Mouse (Mus musculus) ovary, adult 18-20 months (tissue): ENCODE results near the gene Gucd1.
"Not testable (repeated sequence)": the region's sequence is repeated elsewhere in the genome, so short reads cannot be mapped to it uniquely, and the experiment has no call there.

Experiments used
- DNase-seq: peaks from one replicate; pipeline ENCODE4 v3.0.0; 2022; ENCODE audit warnings: low spot score, mixed read lengths

Gucd1 gene

DNA sequence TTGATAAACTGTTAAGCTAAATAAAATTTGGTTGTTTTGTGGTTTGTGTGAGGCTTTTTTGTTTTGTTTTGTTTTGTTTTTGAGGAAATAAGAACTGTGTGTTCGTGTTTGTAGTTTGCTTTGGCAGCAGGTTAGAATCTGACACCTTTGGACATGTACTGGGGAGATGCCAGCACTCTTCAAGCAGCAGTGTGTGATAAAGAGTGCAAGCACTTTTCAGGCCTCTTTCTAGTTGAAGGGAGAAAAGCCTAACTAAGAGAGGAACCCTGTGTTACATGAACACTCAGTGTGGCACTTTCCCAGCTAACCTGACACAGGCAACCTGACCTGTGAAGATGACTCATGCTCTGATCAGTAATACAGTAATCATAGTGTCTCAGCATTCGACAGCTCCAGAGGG is 17.7 kb upstream of the Gucd1 start:
- no peak for DNase-seq

DNA sequence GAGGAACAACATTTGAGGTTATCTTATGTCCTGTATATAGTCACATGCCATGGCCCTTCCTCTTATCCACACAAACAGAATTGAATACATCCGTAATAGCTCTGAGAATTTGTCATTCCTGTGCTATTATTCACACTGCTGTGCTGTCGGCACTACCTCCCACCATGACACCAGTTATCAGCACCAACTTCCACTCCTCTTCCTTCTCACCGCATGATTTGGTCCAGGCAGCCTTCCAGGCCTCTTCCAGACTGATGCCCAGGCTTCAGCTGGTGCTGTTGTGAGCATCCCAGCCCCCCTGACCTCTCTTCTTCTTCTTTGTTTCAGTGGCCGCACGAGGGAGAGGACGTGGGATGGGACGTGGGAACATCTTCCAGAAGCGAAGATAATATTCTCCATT is 17.2 kb upstream of the Gucd1 start:
- no peak for DNase-seq

DNA sequence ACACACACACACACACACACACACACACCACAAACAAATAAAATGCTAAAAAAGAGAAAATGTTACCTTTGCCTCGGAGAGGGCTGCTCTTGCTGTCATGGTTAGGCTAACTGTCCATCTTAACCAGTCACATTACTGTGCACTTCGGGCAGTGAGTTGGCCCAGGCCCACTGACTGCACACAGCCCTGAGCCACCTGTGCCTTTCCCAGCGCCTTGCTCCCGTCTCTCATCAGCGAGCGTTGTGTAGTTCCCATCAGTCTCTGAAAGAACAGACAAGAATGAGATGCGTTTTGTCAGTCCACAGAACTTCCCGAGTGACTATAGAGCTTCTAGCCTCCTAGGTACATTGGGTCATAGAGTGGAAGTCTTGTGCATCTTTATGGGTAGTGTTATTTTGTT is 16.4 kb upstream of the Gucd1 start:
- no peak for DNase-seq

DNA sequence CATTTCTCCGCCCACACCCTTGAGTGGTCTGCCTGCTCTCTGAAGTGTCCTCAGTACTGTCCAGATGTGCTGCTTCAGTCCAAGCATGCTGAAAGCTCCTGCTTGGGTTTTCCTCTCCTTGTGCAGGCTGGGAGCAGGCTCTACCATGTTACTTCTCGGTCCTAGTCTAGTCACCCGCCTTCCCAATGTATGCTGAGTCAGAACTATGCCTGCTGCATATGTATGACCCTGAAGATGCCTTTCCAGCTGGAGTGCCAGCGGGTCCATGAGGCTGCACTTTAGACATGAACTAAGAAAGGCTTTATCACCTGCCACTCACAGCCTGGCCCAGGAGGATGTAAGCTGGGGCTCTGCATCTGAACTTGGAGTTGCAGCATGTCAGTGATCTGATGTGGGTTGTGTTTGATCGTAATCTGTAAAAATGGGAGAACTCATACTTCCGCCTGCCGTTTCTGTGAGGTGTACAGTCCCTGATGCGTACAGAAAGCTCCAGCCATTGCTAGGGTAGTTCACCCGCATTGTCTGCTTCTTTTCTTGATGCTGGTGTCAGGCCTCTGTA is 13.8 kb upstream of the Gucd1 start:
- no peak for DNase-seq

DNA sequence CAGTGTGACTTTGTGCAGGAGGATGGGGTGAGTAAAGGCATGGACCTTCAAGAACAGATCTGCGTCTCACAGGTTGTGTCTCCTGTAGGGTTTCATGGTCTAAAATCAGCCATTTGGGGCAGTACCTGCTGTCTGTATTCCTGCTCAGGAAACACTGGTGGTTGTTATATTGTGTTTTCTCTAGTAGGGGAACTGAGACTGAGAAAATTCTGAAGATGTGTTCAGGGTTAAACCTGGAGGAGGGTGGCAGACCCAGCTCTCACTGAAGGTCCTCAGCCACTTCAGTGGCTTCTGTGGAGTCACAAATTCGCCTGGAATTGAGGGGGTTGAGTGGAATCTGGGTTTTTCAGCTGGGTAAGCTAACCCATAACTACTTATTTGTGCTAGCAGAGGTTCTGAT is 12.6 kb upstream of the Gucd1 start:
- no peak for DNase-seq

DNA sequence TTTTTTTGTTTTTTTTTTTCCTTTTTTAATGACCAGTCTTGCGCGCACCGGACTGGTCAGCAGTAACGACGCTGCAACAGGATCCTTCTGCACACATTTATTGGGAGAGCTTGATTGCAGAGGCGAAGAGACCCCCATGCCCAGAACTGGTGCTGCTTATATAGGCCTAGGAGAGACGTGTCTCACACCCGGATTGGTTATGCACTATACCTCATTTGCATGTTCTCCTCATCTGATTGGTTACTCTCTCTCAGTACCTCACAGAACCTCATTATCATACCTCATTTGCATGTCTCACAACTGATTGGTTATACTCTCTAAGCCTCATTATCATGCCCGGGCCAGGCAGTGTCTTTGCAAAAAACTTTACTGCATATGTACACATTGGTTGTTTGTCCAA is 7.7 kb upstream of the Gucd1 start:
- not testable (repeated sequence) for DNase-seq

DNA sequence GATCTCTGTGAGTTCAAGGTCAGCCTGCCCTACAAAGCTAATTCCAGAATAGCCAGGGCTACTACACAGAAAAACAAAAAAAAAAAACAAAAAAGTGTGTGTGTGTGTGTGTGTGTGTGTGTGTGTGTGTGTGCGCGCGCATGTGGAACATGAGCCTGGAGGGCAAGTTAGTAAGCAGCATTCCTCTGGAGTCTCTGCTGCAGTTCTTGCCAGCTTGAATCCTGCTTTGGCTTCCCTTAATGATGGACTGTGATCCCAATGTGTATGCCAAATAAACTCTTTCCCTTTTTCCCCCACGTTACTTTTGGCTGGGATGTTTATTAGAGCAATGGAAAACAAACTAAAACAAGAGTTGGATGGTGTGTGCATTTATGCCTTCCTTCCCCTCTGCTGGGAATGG is 3.9 kb upstream of the Gucd1 start:
- DNase-seq, result no peak

DNA sequence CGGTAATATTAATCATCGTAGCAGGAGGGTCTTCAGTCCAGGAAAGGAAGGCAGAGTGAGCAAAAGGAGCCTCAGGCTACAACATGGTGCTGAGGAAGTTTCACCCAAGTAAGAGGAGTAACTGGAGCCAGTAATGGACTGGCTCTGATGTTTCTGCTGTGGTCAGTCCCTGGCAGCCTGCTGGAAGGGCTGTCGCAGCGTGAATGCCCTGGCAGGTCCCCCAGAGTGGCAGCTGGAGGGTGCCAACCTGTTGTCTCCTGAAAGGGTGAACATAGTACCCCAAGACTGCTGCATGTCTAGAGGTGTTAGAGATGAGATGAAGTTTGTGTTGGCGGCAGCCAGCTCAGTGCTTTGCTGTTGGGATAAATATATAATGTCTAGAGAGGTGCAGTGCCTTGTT is 2.8 kb upstream of the Gucd1 start:
- DNase-seq, result no peak

DNA sequence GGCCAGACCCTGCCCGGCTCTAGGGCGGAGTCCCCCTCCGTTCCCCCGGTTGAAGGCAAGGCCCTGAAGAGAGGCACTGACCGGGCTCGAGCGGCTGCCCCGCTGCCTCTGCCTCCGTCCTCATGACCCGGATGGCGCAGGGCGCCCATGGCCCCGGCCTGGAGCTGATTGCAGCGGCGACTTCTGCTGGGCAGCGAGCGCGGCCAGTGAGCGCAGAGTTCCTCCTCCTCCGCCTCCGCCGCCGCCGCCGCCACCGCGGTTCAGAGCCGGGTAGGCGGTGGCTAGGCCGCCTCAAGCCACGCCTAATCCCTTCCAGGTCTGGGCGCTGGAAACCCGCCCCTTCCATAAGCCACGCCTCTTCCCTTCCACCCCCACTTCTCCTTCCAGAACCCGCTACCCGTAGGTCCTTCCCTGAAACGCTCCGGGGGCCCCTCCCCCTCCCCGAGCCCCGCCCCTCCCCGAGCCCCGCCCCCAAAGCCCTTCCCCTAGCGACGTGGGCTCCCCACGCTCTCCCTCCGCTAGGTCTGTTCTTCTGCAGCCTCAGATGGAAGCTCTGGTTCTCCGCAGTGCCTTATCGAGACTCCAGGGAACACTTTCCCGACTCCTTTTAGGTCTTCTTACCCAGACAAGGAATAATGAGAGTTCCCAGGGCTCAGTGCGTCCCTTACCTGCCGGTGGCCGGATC is 557 bp downstream of the Gucd1 start, which contains the start of gene Snrpd3:
Gene Snrpd3 (plus strand): TSS at position 479 of the 685 bp plus-strand sequence.
- peak; percentile 95 for DNase-seq

DNA sequence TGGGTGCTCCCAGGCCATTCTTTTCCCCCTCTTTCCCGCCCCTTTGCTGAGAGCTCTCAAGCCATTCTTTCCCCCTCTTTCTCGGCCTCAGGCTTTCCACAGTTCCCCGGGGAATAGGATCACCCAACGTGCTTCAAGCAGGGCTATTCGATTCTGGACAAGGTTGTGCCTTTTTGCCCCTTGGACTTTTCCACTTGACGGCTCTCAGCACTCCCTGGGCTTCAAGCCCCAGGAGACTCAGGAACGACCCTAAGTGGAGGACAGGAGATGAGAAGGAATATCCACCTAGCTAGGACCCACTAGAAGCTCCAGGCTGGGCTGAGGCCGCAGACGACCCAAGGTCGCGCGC is 1.1 kb downstream of the Gucd1 start:
- DNase-seq, result no peak

DNA sequence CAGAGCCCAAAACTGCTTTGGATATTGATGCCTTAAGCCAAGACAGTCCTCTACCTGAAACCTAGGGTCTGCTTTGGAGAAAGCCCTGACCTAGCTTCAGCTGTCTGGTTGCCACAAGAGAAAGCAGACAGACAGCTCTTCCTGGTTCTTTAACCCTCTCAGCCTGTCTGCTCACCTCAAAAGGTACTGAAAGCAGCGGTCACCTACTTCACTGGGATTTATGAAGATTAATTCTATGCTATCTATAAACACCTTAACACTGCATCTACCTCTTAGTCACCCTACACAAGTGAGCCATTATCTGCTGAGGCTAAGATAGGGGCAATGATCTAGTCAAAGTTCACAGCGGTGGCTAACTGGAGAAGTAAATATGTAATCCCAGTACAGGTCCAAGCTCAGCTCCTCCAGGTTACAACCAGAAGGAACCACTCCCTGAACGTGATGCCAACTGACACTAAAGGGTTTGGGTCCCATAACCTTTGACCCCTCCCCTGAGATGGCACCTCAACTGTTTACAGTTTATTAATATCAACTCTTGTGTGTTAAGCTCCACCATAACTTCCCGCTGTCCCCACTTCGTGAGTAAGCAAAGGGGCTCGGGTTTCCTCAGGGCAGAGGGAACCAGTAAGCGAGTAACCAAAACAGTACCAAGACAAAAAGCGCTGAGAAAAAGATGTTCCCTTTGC is 1.6 kb downstream of the Gucd1 start:
- no peak for DNase-seq

DNA sequence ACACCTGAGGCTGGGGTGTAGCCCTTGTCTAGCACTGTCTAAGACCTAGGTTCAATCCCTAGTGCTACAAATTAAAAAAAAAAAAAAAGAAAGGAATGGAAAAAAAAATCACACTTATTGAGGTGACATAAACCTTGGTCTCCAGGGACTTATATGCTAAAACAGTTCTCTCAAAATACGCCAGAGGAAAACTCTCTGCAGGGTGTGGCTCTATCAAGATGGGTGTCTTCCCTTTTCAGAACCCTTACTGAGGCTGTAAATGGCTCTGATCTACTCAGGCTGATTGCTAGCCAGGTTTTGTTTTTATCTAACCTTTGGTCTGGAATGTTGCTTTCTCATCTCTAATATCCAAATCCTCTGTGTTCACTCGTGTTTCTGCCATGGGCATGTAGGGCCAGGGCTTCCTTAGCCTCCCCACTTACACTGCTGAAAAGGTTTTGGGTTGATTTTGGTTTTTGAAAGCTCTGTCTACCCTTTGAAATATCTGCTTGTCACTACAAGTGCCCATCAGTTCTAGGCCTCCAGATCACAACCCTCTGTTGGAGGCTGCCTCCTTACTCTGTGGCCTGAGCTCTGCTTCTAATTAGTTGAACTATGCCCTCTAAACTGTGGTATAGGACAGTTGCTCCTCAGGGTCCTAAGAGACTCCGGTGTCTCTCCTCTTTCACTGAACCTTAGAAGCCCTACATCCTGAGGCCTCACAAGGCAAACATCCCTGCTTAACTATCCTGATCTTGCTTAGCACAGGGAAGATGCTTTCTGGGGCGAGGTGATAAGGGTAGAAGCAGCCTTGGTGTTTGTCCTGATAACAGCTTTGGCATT is 2.3 kb downstream of the Gucd1 start:
- no peak for DNase-seq

DNA sequence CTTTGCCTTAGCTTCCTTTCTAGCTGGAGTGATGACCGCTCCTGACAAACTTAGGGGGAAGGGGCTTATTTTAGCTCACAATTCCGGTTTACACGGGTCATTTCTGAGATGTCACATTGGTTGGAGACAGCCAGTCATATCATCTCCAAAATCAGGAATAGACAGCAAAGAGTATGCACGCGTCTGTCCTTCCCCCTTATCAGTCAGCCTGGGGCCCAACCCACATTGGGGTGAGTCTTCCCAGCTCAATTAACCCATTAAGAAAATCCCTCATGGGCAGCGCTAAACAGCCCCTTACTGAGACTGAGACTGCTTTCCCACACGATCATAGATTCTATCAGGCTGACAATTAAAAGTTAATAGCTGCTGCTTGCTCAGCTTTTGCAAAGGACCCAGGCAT is 3.4 kb downstream of the Gucd1 start:
- DNase-seq, result no peak

DNA sequence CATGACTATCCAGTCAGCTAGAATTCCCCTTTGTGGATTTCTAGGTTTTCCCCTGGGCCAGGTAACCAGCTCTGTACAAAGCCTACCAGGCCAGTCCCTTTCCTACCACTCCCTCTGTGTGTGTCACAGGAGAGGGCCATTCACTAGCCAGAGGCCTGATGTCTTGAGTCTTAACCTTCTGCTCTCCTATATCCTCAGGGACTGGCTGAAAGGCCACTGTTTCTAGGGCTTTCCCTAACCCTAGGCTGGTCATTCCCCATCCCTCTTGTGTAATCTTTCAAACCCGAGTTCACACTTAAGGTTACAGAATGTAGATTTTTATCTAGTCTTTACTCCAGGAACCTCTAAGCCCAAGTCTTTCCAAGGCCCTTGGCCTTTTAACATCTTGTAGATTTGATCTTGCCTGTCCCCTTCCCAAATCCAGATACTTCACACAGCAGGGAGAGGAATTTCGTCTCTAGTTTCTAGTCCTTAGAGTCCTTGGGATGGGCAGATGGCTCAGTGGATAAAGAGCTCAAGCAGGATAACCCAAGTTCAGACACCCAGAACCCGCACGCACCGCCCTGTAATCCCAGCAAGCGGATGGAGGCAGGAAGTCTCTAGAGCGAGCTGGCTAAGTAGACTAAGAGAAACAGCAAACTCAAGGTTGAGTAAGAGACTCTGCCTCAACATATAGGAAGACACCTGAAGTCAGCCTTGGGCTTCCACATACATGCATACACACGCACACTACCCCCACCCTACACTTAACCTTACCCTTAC is 4.3 kb downstream of the Gucd1 start:
- DNase-seq, result no peak

DNA sequence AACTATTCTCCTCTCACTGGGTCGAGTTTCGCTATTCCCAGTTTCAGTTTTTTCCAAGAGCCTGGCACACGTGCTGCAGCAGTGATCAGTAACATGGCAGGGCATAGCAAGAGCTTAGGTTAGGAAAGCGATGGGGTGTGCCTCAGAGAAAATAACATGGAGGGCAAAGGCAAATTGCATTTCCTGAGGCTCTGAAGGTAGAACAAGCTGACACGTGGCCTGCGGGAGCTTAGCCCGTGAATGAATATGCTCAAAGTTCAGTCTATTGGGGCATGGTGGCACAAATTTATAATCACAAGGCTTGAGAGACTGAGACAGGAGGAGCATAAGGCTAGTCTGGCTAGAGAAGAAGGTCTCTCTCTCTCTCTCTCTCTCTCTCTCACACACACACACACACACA is 5.0 kb downstream of the Gucd1 start:
- no peak for DNase-seq

DNA sequence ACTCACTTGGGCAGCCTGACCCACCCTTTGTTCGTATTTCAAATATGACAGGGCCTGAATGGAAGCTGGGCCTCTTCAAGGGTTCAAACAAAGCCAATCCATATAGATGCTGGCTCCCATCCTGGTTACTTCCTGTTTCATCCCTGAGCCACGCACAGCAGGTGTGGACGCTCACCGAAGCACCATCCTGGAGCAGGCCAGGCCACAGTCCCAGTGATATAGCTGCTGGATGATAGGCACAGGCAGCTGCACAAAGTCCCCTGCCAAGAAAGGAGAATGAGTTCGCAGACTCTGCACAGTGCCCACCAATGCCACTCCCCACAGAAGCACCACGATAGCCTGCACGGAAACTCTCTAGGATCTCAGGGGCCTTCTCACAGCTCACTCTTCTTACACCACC is 5.9 kb downstream of the Gucd1 start:
- no peak for DNase-seq

DNA sequence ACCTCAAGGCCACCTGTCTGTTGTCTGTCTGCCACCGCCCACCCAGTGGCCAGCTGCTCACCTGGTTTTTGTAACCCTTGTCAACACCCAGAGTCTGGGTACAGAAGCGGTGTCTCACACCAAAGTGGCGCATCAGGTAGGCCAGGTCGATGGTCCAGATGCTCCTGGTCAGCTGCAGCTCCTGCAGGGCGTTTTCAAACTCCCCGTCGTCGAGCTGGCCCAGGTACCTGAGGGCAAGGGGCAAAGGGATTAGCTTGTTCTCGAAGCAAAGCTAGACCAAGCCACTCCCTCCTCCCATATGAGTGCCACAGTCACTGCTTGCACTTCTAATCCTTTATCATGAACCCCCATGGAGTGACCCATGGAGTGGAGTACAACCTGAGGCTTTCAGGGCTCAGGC is 6.7 kb downstream of the Gucd1 start:
- no peak for DNase-seq

DNA sequence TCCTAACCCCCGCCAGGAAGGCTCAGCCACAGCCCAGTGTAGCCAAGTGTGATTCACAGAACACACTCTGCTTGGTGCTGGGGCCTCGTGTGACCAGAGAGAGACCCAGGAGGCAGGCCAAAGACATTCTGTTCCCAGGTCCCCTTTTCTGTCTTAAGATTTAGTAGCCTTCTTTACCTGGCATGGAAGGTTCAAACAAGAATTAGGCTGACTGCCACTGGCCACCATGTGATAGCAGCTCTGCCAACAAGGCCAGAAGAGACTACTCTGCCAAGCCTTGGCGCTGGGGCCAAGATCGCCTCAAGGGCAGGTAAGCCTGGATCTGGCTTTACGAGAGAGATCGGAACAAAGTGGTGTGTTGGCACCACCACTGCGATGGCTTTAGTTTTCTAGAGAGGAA is 7.3 kb downstream of the Gucd1 start:
- peak; percentile 38 for DNase-seq

DNA sequence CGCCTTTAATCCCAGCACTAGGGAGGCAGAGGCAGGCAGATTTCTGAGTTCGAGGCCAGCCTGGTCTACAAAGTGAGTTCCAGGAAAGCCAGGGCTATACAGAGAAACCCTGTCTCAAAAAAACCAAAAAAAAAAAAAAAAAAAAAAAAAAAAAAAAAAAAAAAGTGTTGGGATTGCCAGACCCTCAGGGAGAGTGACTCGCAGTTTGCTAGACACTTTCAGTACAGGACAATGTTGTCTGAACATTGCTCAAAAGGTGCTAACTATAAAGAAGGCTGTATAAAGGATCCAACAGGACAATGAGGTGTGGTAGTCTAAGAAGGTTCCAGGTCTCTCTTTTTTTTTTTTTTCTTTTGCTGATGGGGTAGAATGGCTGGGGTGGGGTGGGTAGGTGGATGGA is 11.8 kb downstream of the Gucd1 start:
- not testable (repeated sequence) for DNase-seq

DNA sequence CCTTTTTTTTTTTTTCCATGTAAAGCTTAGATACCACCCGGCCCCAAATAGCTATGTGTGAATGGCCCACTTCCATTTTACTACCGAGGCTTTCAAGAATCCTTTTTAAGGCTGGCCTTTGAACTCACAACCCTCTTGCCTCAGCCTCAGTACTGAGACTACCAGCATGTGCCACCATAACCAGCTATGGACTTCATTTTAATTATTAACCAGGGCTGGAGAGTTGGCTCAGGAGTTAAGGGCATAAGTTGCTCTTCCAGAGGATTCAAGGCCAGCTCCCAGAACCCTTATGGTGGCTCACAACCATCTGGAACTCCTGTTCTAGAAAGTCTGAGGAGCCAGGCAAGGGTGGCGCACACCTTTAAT is 12.7 kb downstream of the Gucd1 start:
- DNase-seq, result no peak

DNA sequence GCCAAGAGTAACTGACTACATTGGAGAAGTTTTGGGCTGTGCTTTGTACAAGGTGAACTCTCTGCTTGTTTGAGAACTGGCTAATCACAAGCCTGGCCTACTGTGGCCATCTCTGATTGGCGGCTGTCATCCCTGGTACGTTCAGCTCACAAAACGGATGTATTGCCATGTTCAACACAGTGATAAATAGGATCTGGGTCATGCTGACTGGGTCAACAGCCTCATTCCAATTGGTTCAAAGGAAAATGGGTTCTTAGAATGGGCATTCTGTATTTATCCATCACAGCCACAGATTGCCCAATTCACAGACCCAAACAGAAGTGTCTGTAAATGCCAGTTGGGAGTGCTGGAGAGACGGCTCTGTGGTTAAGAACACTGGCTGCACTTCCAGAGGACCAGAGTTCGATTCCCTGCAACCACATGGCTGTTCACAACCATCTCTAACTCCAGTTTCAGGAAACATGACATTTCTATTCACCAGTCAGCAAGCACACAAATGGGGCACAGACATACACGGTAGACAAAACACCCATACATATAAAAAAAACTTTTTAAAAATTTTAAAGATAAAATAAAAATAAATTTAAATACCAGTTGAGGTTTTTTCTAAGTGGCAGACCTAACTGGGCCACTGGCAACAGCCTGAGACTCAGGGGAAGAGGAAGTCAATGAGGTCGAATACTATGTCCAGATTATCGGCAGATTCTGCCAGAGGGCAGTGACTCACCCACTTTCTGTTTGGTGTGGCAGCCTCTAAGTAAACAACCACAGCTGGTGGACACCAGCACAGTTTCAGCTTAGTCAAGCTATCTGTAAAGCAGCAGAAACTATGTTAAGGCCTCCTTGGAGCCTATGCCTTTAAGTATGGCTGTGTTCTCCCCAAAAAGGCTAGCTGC is 13.3 kb downstream of the Gucd1 start:
- DNase-seq, result no peak
